Mouse (Mus musculus) urinary bladder, postnatal 25 days (tissue): Measurements from ENCODE around the gene N4bp2l1.

ENCODE experiments used
- DNase-seq: peaks from one replicate; pipeline ENCODE4 v3.0.0; 2022; ENCODE audit warnings: low spot score

N4bp2l1 gene

GRCm38 (mm10) chr5:150564426-150564825 is 32.6 kb downstream of the N4bp2l1 start:
- no peak for DNase-seq

- DNase-seq = no peak
Observed at GRCm38 (mm10) chr5:150561783-150562182, 35.2 kb downstream of the N4bp2l1 start.

DNA sequence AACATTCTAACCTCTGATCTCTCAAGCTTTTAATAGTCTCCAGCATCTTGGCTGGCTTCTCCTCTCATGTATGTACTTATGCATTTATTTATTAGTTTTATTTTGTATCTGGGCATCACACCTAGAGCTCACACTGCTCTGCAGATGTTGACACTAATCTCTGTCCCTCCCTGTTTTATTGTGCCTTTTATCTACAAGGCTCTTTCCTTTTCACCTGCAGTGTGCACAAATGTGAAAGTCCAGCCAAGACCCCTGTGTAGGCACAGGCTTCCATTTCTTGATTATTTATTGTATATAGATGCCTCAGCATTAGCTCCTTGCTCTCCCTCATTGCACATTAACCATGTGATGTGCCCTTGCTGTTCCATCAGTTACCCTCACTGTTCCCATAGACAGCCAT is 35.6 kb downstream of the N4bp2l1 start:
- DNase-seq = no peak

DNA sequence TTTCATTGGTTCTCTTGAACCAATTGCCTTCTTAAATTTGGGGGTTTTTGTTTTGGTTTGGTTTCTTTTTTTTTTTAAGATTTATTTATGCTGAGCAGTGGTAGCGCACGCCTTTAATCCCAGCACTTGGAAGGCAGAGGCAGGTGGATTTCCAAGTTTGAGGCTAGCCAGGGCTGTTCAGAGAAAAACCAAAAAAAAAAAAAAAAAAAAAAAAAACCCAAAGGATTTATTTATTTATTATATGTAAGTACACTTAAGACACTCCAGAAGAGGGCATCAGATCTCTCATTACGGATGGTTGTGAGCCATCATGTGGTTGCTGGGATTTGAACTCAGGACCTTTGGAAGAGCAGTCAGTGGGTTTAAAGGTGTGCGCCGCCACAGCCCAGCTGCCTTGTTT is 36.1 kb downstream of the N4bp2l1 start:
- DNase-seq = no peak

DNA sequence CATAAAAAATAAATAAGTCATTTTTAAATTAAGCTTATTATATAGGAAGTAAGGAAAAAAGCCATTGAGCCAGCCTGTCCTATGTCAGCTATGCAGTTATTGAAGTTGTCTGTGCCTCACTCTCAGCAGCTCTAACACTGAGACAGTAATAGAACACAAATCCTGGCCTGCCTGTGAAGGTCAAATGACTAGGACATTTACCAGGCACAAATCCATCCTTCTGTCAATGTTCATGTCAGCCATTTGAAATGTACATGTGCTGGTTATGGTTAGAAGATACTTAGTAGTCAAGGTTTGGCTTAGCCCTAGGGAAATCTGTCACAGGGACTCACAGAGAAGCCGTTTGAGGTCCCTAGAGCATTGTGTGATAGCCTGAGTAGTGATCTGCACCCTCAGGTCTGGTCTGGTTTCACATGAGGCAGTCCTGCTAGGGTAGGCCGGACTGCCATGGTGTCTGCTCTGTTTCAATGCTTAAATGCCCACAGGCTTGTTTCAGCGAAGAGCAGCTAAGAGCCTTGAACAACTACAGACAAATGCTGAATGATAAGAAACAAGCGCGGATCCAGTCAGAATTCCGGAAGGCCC is 37.4 kb downstream of the N4bp2l1 start:
- no peak for DNase-seq

- DNase-seq = no peak
Observed at GRCm38 (mm10) chr5:150551637-150552036, 45.4 kb downstream of the N4bp2l1 start.

DNA sequence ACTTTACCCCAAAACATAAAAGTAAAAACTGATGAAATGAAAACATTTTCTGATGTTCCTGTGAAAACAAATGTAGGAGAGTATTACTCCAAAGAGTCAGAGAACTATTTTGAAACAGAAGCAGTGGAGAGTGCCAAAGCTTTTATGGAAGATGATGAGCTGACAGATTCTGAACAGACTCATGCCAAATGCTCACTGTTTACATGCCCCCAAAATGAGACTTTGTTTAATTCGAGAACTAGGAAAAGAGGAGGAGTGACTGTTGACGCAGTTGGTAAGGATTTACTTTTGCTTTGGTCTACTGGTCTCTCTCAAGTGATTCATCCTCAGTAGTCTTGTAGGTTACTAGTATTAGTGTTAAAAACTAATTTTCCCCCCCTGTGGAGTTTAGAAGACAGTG is 53.8 kb downstream of the N4bp2l1 start:
- DNase-seq = no peak

DNA sequence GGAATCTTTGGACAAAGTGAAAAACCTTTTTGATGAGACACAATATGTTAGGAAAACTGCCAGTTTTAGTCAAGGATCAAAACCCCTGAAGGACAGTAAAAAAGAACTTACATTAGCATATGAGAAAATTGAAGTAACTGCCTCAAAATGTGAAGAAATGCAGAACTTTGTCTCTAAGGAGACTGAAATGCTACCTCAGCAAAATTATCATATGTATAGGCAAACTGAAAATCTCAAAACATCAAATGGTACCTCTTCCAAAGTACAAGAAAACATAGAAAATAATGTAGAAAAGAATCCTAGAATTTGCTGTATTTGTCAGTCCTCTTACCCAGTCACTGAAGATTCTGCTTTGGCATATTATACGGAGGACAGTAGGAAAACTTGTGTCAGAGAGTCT is 55.7 kb downstream of the N4bp2l1 start:
- DNase-seq = no peak

- no peak for DNase-seq
Observed at GRCm38 (mm10) chr5:150525239-150525638, 71.7 kb downstream of the N4bp2l1 start.

DNA sequence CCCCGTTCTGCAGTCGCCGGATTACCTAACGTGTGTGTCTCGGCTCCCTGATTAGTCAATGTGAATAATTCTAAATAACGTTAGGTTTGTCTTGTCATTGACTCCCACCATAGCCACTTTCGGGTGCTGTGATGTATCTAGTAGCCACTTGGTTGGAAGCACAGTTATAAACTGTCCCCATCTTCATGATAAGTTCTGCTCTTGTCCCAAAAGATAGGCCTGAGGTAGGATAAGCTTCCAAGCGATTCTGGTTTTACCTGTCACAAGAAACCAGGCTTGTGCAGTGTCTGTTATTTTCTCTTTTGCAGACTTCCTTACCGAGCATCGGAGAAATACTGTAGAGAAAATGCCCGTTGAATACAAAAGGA is 74.1 kb downstream of the N4bp2l1 start:
- DNase-seq = no peak

- DNase-seq = peak; percentile 94
Observed at GRCm38 (mm10) chr5:150521937-150522866, 74.8 kb downstream of the N4bp2l1 start, which contains the start of gene Brca2. Gene Brca2 (plus strand): TSS chr5:150522630.
